Mouse (Mus musculus) cerebellum, adult 2 months (tissue): Measurements from ENCODE around the gene Maml3. TPM values are rescaled to one million over a fixed set of nuclear protein-coding genes. Genes with fewer than 3 reads are reported as not detected.

Experiments
- DNase-seq, 2 experiments: peaks; one replicate each; pipeline ENCODE4 v3.0.0; 2021
- H3K27ac ChIP-seq: fragments of 200-500 bp; 2 replicates; pipeline ENCODE4 v1.5.1; 2012; ENCODE audit warnings: low read length, control low read depth, inconsistent platforms; ENCODE audit not compliant: insufficient read depth
- H3K27me3 ChIP-seq: fragments of 200-500 bp; 2 replicates; pipeline ENCODE4 v1.6.1; 2012; ENCODE audit warnings: inconsistent platforms, mild to moderate bottlenecking, low read length, moderate library complexity; ENCODE audit not compliant: control insufficient read depth, insufficient read depth
- H3K4me1 ChIP-seq: fragments of 200-500 bp; 2 replicates; pipeline ENCODE4 v1.6.1; 2011; ENCODE audit warnings: low read length; ENCODE audit not compliant: control insufficient read depth, insufficient read depth
- H3K4me3 ChIP-seq: fragments of 200-500 bp; replicated peaks from 2 replicates; pipeline ENCODE3; 2011; ENCODE audit warnings: mild to moderate bottlenecking, low read depth, low read length, control low read depth; ENCODE audit not compliant: insufficient read depth
- CTCF ChIP-seq: fragments of 200-500 bp; IDR thresholded peaks from 2 replicates; pipeline ENCODE4 v1.5.1; 2011; ENCODE audit warnings: low read depth, mild to moderate bottlenecking, control low read depth, low read length, moderate library complexity, borderline replicate concordance; ENCODE audit not compliant: insufficient read depth
- POLR2A ChIP-seq: fragments of 200-500 bp; IDR thresholded peaks from 2 replicates; pipeline ENCODE4 v1.6.1; 2011; ENCODE audit warnings: low read length, control low read depth, borderline replicate concordance; ENCODE audit not compliant: insufficient read depth
- WGBS: fragments of 180-500 bp; shearing (Covaris S2); methylation state at CpG from one replicate; pipeline ENCODE4 v1.1.7; 2018; 5-methylcytosine and 5-hydroxymethylcytosine counted together
- polyA plus RNA-seq: library from polyadenylated mRNA; depleted of rRNA; stranded (reverse); fragments of >200 nt; gene quantifications from 2 replicates; pipeline ENCODE4 v1.2.3, GENCODE M21; 2012

Gene Maml3
- polyA plus RNA-seq, 1 experiment: 6.5 TPM

- TF ChIP-seq CTCF (peak; percentile 72), POLR2A (no peak)
- Histone ChIP-seq H3K27me3 (no peaks in the 10 kb centered on the region), H3K4me3 (peak overlapping the region; percentile 33), H3K4me1 (no peaks in the 10 kb centered on the region), H3K27ac (no peak overlapping the region)
- 3% methylated on average over 9 of the region's 9 CpGs for WGBS
- DNase-seq: peak; percentile 83 to 87
Measured at GRCm38 (mm10) chr3:51652292-51652691, 452.6 kb downstream of the Maml3 start.

DNA sequence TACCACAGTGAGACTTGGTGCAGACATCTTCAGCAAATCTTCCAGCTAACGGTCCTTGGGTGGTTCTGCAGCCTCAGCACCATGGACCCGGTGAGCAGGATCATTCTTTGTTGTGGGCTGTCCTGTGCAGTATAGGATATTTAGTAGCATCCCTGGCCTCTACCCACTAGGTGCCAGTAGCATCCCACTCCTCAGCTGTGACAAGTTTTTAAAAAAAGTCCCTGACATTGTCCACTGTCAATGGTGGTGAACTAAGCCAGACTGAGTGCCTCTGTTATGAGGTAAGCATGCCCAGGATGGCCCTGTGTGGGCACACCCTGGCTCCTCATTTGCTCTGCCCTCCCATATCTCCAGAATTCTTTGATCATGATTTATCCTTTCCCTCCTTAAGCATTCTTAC, 453.7 kb downstream of the Maml3 start:
- 80% methylated on average over 2 of the region's 2 CpGs for WGBS

DNA sequence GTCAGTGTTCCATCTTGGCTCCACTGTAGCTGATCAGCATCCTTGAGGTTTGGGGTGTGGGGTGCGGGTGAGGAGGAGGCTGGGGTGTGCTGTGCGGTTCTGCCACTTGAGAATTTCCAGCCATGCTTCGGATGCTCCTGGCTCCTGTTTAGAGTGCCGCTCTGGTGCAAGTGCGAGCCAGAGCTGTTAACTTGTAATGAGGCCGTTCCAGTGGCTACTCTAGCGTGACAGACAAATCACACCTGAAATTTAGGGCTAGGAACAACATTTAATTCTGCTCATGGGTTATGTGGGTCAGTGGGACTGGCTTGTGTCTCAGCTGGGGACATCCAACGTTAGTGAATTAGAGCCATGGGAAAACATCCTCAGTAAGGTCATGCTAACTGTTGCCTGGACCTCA, 454.9 kb downstream of the Maml3 start:
- Histone ChIP-seq H3K27ac (no peak overlapping the region), H3K27me3 (no peaks in the 10 kb centered on the region), H3K4me1 (no peaks in the 10 kb centered on the region), H3K4me3 (no peak overlapping the region)
- WGBS: 81% methylated on average over 8 of the region's 8 CpGs
- TF ChIP-seq POLR2A: no peak
- no peak for DNase-seq

More for the DNA sequence above, 453.7 kb downstream of the Maml3 start:
- no peaks in the 10 kb centered on the region for H3K27me3 ChIP-seq
- TF ChIP-seq CTCF: no peak
- TF ChIP-seq POLR2A: no peak
- H3K4me3 ChIP-seq: no peak overlapping the region
- DNase-seq: no peak
- H3K4me1 ChIP-seq: no peaks in the 10 kb centered on the region
- no peak overlapping the region for H3K27ac ChIP-seq

DNA sequence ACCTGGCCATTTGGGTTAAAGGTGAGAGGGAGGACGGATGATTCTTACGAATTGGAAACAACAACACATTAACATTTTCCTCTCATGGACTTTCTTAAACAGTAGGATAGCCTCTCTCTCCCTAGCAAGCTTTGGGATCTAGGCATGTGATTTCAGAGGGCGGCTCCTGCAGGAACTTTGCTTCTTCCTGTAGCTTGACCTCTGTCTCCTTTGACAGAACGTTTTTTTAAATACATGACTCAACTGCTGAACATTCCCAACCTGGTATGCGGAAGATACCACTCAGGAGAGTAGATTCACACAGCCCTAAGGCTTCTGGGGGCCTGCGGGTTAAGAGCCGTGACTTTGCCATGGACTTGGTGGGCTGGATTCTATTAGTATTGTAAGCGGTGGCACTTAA, 455.4 kb downstream of the Maml3 start:
- Histone ChIP-seq H3K4me1 (no peaks in the 10 kb centered on the region), H3K4me3 (no peak overlapping the region), H3K27me3 (no peaks in the 10 kb centered on the region), H3K27ac (no peak overlapping the region)
- no peak for TF ChIP-seq CTCF
- no peak for TF ChIP-seq POLR2A
- 92% methylated on average over 8 of the region's 8 CpGs for WGBS
- DNase-seq: no peak

DNA sequence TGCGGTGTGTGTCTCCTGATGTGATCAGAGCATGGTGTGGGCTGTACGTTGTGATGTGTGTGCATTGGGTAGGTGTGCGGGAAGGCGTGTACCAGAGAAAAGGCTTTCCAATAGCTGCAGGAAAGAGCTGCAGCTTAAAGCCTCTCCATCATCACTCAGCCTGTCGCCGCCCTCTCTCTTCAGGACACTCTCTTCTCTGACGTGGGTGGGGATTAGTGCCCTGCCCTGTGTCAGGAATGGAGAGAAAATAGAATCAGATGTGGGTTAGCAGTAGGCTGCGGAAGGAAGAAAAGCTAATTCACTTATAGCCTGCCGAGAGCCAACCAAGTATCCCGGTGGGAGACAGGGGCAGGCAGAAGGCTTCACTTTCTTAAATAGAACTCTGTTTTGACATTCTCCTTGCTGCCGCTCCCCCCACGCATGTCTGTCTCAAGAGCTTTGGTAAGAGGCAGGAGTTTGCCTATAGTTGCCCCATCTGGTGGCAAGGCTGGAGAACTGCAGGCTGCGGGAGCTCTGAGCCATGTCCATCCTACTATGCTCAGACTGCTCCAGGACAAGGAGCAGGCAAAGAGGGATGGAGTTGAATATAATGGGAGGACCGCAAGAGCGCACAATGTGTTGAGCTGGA, 456.7 kb downstream of the Maml3 start:
- no peaks in the 10 kb centered on the region for H3K4me1 ChIP-seq
- peak; percentile 75 to 79 for DNase-seq
- no peaks in the 10 kb centered on the region for H3K27me3 ChIP-seq
- WGBS: 39% methylated on average over 15 of the region's 15 CpGs
- H3K4me3 ChIP-seq: no peak overlapping the region
- no peak overlapping the region for H3K27ac ChIP-seq
- peak; percentile 96 for TF ChIP-seq CTCF
- TF ChIP-seq POLR2A: no peak

GRCm38 (mm10) chr3:51647356-51647755, 457.5 kb downstream of the Maml3 start:
- H3K4me1 ChIP-seq: no peaks in the 10 kb centered on the region
- TF ChIP-seq POLR2A: no peak
- no peak for TF ChIP-seq CTCF
- WGBS: 92% methylated on average over 4 of the region's 4 CpGs
- DNase-seq: no peak
- H3K27me3 ChIP-seq: no peaks in the 10 kb centered on the region
- H3K27ac ChIP-seq: no peak overlapping the region
- H3K4me3 ChIP-seq: no peak overlapping the region

GRCm38 (mm10) chr3:51646301-51646700, 458.6 kb downstream of the Maml3 start:
- no peak overlapping the region for H3K4me3 ChIP-seq
- H3K4me1 ChIP-seq: no peaks in the 10 kb centered on the region
- 82% methylated on average over 10 of the region's 10 CpGs for WGBS
- H3K27ac ChIP-seq: no peak overlapping the region
- TF ChIP-seq CTCF (no peak), POLR2A (no peak)
- H3K27me3 ChIP-seq: no peaks in the 10 kb centered on the region
- DNase-seq: no peak

DNA sequence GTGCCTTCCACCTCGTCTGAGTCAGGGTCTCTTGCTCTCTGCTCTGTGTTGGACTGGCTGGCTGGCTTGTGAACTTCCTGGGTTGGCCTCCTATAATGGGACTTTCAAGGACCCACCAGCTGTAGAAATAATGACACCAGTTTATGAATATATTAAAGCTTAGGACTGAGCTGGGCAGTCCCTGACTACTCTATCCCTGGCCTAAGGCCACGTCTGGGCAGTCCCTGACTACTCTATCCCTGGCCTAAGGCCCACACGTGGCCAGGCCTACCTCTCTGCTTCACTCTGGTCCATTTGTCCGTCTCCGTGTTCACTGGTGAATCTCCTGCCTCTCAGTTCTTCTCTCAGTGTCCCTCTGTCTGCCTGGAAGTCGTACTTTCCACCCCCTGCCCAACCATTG, 459.4 kb downstream of the Maml3 start:
- Histone ChIP-seq H3K4me1 (no peaks in the 10 kb centered on the region), H3K4me3 (no peak overlapping the region), H3K27ac (no peak overlapping the region), H3K27me3 (no peaks in the 10 kb centered on the region)
- TF ChIP-seq CTCF (no peak), POLR2A (no peak)
- WGBS: 63% methylated on average over 6 of the region's 6 CpGs
- DNase-seq: no peak
